Mouse (Mus musculus): ENCODE measurements around the gene Tmem125. TPM values are rescaled to one million over a fixed set of nuclear protein-coding genes. Genes with fewer than 3 reads are reported as not detected.
"Not testable (repeated sequence)": the region's sequence is repeated elsewhere in the genome, so short reads cannot be mapped to it uniquely, and the experiment has no call there.

Tmem125 gene
- total RNA-seq, 2 experiments from 2014 or later, result 5.6 to 8.1 TPM

DNA sequence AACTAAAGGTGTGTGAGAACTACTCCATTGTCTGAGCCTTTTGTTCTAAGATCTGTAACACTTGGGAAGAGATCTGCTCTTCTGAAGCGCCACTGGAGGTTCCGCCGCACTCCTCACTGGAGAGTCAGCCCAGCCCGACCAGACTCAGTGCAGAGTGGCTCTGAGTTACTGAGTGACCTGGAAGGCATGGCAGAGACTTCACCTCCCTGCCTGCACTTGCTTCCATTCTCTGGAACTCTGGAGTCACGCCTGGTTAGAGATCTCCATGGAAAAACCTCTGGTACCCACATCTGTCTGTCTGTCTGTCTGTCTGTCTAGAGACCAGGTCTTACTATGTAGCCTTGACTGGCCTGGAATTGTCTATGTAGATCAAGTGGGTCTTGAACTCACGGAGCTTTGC is 8.2 kb downstream of the Tmem125 start:
- DNase-seq, result no peak

GRCm38 (mm10) chr4:118533605-118534004 is 10.2 kb downstream of the Tmem125 start:
- no peak for DNase-seq

DNA sequence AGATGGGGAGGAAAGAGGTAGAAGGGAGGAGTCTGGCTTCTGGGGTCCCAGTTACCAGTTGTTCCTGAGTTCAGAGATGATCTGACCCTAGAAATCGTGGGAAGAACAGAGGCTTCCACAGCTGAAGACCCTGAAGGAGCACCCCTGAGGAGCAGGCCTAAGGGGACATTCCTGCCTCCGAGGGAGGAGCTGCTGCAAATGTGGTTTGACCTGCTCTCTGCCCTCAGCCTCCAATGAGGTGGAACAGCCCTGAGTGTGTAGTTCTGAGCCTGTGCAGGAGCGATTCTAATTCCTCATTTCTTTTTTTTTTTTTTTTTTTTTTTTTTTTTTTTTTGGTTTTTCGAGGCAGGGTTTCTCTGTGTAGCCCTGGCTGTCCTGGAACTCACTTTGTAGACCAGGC is 10.7 kb downstream of the Tmem125 start:
- no peak for DNase-seq

DNA sequence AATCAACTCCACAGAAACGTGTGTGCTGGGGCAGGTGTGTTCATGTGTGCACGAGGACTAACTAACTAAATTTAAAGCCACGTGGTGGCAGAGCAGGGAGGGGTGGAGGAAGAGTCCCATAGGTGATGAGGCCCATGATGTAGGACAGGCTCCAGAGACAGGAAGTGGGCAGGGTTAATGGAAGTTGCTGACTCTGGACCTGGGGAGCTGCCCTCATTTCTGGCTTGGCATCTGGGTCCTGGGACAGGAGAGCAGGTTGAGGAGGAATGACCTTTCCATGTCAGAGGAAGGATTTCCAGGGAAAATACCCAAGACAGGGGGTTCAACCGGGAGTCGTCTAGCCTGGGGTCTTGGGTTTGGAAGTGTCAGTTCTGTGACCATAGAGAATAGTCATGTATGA is 11.2 kb downstream of the Tmem125 start:
- no peak for DNase-seq

DNA sequence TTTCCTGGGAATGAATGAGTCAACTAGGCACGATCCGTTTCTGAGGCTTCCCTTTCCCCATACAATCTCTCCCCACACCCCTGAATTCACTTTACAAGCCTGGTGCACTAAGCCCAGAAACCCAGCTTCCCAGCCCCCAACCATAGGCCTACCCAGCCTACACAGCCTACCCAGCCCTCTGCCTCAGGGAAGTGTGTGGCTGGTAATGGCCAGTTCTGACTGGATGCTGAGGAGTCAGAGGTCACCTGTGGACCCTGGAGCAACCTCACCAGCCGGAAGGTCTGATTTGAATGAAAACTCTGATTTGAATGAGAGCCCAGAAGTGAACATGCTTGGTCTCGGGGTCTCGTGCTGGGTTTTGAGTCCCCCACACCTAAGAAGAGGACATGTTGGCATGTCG is 16.1 kb downstream of the Tmem125 start:
- no peak for DNase-seq

DNA sequence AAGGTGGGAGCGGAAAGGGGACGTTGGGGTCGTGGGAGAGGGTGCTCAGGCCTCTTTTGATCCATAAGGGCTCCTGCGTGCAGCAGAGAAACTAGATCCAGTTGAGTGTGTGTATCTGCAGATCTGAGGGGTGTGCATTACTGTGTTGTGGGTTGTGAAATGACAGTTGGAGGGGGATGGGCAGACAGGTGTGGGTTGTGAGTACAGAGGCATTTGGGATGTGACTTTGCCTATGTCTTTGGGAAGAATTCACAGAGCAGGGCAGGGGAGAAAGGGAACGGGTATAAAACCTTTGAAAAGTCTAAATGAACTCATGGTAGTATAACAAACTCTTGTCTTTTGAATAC is 16.5 kb downstream of the Tmem125 start:
- no peak for DNase-seq

- no peak for DNase-seq
Observed at GRCm38 (mm10) chr4:118526408-118527334, 17.2 kb downstream of the Tmem125 start, which contains the start of gene 2610528J11Rik. 2610528J11Rik (plus strand) TSS chr4:118526999.

GRCm38 (mm10) chr4:118525779-118526178 is 18.1 kb downstream of the Tmem125 start:
- DNase-seq, result no peak

DNA sequence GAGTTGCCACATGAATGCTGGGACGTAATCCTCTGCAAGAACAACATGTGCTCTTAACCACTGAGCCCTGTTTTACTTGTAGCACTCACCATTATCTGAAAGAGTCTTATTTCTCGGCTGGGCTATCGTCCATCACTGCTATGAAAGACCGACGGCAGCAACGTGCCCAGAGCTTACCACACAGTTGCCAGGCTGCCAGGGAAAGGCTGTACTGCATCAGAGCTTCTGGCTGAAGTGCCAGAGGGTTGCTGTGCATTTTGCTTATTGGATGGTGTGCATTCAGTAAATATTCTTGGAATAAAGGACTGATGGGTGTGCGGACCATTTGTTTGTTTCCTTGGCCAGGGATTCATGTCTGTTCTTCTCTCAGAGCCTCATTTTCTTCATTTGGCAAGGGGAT is 19.9 kb downstream of the Tmem125 start:
- DNase-seq, result peak; percentile 12 to 16

- no peak for DNase-seq
Observed at GRCm38 (mm10) chr4:118522248-118522647, 21.6 kb downstream of the Tmem125 start.

GRCm38 (mm10) chr4:118518208-118518607 is 25.6 kb downstream of the Tmem125 start:
- DNase-seq, result no peak

DNA sequence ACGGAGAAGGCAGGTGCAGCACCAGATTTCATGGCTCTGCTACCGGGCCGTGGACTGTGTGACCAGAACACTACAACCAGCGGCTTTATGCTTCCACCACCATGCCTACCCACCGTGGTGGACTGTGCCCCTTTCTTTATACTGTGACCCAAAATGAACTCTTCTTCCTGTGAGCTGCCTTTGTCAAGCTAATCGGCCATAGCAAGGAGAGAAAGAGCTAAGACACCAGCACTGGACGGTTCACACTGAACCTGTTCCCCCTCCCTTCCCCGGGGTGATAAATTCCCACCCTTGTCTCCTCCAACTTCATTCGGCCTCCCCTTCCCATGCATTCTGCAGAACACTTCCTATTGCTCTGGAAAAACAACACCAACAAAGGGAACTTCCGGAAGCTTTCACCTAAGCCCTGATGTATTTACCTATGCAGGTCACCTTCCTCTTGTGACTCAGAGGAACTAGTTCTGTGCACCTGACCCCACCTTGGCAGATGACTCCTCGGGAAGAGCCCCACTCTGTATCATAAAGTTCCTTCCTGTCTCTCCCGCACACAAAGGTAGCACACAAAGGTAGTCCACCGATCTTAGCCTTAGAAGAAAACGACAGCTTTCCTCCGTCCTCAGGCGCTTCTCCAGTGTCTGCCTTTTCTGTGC is 26.2 kb downstream of the Tmem125 start:
- no peak for DNase-seq

- DNase-seq, result no peak
Observed at GRCm38 (mm10) chr4:118516699-118517496, 26.9 kb downstream of the Tmem125 start.

- no peak for DNase-seq
Observed at GRCm38 (mm10) chr4:118509050-118509449, 34.8 kb downstream of the Tmem125 start.

DNA sequence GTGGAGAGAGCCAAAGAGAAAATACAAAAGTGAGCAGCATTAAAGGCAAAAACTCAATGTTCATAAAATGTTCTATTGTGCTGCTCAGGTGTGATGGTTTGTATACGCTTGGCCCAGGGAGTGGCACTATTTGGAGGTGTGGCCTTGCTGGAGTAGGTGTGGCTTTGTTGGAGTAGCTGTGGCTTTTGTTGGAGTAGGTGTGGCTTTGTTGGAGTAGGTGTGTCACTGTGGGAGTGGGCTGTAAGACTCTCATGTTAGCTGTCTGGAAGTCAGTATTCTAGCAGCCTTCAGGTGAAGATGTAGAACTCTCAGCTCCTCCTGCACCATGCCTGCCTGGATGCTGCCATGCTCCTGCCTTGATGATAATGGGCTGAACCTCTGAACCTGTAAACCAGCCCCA is 36.7 kb downstream of the Tmem125 start:
- DNase-seq, result not testable (repeated sequence)

DNA sequence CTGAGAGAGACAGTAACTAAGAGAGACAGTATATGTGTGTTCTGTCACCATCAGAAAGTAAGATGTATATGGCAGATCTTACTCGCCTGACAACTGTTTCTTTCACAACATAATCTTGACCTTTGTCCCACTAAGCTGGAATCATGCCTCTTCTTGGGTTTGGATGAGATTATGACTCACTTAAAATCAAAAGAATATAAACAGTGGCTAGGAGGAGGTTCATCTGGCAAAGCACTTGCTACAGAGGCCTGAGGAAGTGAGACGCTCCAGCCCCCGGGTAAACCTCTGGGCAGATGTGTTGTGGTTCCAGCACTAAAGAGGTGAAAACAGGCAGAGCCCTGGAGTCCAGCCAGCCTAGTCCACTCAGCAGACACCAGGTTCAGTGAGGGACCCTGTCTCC is 38.3 kb downstream of the Tmem125 start:
- no peak for DNase-seq

- no peak for DNase-seq
Observed at GRCm38 (mm10) chr4:118500792-118501191, 43.1 kb downstream of the Tmem125 start.

DNA sequence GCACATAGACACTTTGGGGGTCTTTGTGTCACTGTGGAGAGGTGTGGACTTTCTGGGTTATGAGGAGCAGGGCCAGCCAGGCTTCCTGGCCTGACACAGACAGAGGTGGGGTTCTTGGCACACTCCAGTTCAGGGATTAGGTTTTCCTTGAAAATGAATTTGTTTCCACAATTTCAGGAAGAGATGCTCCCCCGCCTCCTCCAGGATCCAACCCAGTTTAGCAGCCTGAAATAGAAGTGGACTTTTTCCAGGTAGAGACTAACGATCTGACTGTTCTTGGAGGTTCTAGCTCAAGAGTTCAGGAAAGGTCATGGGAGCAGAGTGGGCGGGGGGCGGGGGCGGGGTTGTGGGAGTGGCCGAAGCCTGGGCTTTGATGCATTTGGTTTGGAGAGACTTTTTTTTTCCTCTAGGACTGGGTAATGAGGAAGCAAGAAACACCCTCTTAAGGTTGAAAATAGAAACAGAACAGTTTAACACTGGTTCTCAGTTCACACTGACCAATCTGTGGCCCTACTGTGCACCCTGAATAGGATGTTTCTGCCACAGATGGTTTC is 43.6 kb downstream of the Tmem125 start:
- no peak for DNase-seq
